Mouse (Mus musculus) CD8-positive naive resting alpha-beta T cell, adult 2 months (primary cell): ENCODE measurements around the gene Soat2.
A peak's percentile ranks its signal among the peaks of the same experiment; 100 is the strongest.

ENCODE experiments used
- DNase-seq, 2 experiments: peaks; one replicate each; pipeline ENCODE4 v3.0.0; 2022; ENCODE audit warnings: low read depth in 2 of 2, low spot score in 2 of 2

Soat2 gene

DNA sequence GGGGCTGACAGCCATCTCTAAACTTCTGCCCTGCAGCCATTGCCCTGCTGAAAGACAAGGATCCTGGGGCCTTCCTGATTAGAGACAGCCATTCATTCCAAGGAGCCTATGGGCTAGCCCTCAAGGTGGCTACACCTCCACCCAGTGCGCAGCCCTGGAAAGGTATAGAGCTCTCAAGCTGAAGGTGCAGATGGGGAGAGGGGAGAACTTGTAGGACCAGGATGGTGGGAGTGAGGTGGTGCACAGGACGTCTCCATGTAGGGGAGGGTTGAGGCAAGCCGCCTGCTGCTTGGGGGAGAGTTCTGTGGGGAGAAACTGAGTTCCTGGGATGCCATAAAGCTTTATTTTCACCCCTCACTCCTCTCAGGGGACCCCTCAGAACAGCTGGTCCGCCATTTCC lies 36.7 kb upstream of the Soat2 start:
- DNase-seq = no peak

DNA sequence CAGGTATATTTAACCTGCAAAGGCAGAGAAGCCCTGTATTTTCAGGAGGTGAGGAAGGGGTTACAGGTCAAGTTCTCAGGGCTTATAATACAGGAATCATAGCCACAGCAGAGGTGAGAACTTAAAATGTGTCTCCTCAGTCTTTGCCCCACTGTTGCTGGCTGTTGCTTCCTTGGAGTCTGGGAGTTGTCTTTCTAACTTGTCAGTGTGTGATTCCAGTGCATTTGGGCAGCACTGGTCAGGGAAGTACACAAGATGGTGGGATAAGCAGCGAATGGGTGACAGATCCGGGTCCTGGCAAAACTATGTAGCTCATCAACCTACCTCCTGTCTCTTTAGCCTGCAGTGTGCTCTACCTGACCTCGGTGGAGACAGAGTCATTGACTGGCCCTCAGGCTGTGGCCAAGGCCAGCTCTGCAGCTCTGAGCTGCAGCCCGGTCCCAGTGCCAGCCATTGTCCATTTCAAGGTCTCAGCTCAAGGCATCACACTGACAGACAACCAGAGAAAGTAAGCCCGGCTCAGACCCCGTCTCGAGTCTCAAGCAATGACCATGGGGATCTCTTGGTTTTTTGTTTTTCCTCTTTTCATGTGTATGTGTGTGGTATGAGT lies 35.6 kb upstream of the Soat2 start:
- DNase-seq = no peak

DNA sequence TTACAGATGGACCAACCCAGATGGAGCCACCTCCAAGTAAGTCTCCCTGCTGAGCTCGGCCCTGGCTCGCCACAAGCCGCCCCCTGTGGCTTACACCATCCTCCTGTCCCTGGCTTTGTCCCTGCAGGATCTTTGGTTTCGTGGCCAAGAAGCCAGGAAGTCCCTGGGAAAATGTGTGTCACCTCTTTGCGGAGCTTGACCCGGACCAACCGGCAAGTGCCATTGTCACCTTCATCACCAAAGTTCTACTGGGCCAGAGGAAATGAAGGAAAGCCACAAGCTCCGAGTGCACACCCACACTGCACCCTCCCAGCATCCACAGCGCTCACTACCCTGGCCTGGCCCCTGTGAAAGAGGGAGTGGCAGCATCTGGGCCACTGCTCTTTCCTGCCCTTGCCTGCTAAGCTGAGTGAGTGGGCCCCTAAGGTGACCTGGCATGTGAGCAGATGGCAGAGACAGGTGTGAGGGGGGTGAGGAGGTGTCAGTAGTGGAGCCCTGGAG lies 34.5 kb upstream of the Soat2 start:
- DNase-seq = peak in 1 of 2 experiments; percentile 23

DNA sequence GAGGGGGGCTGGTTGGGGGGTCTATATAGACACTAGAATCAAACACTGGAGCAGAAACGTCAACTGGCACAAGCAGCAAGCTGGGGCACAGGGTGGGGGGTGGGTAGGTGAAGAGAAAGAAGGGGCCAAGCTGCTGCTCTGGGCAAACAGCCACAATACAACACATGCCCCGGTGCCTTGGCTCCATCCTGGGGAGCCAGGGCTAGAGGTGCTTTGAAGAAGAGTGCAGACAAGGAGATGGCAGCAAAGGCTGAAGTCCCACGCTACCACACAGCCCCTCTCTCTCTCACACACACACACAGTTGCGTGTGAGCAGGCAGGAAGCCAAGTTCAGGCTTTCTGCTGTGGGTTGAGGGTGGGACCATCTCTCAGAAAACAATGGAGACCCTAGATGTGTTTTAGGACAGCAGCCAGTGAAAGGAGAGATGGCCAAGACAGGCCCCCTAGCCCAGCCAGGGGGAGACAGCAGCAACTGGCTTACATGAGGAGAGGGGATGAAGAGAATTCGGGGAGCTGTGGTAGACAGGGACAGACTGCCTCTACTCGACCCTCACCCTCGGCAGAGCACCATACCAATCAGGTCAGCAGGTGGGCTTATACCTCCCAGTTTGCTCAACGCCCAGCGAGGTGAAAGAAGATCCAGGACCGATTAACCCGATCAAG lies 33.4 kb upstream of the Soat2 start:
- DNase-seq = no peak

DNA sequence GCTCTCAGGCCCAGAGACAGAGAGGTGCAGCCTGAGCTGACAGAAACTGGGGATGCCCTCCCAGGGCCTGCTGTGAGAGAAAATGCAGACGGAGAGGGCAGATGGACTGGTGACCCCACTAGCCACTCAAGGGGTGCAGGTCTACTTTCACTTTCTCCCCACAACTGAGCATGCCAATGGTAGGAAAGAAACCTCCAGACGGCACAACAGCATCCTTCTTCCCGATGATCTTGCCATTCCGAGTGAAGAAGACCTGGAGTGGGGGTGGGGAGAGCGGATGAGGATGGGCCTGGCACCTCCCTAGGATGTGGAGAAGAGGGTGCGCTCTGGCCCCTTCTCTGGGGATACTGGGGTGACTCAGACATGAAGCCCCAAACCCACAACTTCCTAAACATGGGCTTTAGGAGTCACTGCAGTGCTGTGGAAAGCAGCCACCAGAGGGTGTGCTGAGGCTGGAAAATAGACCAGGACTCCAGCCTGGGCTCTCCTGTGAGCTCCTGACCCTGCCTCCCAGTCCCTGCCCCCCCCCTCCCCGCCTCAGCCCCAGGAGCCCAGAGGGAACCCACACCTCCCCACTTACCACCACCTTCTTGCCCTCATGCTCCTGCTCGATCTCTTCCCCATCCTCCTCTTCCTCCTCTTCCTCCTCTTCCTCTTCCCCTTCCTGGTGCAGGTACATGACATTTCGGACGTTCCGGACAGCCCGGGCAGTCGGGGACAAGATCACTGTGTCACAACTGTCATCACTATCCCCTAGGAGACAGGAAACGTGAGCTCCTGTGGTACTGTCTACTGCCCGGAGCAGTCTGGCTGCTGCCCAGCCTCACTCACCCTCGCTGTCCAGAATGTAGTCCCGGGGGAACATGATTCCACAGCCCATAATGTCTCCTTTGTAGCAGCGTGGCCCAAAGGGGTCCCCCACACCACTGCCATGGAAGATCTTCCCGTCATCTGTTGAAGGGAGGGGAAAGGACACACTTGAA lies 32.6 kb upstream of the Soat2 start:
- no peak for DNase-seq

DNA sequence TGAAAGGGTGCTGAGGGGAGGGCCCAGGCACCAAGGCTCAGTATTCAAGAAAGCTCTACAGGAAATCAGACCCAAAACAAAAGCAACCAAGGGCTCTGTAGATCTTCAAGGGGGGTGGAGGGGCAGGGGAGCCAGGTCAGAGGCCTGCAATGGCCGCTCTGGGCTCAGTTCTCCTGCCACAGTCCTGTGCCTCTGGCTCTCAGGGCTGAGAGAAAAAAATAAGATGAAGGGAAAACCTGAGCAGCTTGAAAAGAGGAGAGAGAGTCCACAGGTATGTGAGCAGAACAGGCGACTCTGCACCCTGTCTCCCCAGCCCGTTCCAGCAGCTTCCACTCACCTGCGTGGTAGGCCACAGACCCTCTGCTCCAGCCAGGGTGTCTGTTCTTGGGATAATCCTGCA lies 31.7 kb upstream of the Soat2 start:
- DNase-seq = no peak

DNA sequence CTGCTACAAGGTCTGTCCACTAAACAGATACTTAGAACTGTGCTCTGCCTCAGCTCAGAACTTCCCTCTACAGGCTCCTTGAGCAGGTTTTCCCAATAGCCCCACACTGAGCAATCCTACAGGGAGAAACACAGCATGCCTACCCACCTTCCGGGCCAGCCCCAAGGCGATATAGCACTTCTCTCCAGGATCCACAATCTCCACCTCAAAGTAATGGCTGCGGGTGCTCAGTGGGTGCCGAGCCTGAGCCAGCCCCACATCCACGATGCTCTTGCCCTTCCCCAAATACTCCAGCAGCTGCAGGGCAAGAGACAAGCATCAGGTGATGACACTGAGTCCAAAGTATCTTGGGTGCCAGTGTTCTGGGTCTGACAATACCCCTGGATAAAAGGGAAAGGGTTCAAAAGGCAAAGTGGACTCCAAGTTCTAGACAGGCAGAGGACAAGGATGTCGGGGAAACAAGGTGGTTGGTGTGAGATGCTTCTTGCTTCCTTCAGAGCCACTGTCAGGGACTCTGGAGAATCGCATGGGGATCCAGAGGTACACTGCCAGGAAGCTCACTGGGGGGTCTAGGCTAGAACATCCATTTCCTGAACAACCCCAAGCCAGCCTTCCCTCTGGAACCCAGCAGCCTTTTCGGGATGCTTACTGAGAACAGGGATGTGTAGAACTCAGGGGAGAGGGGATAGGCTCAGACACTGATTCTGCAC lies 31.1 kb upstream of the Soat2 start:
- no peak for DNase-seq

DNA sequence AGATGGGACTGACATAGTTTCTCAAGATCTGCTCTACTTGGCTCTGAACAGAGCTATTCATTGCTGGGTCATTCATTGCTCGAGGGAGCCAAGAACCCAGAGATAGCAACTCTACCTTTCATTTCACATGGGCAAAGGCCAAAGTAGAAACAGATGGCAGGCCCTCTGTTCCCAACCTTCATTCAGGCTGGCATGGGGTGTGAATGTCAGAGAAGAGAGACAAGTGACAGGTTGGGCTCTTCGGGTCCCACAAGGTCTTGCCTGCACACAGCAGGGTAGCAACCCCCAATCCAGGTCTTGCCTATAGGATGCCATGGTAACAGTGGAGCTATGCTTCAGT lies 30.5 kb upstream of the Soat2 start:
- DNase-seq = no peak

DNA sequence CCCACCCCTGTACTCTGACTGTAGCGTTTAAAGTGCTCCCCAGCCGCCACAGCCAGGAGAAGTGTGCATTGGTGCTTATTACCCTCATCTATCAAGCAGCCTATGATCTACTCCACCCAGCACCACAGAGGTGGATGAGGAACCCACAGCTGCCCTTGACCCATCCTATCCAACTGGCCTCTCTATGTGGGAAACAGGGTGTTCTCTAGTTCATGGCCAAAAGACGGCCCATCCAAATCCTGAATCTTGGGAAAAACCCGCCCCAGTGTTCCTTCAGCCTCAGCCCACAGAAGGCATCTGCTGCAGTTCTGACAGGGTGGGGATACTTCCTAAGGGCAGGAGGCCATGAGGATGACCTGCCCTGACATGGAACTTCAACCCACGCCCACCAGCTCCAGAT lies 29.8 kb upstream of the Soat2 start:
- no peak for DNase-seq

DNA sequence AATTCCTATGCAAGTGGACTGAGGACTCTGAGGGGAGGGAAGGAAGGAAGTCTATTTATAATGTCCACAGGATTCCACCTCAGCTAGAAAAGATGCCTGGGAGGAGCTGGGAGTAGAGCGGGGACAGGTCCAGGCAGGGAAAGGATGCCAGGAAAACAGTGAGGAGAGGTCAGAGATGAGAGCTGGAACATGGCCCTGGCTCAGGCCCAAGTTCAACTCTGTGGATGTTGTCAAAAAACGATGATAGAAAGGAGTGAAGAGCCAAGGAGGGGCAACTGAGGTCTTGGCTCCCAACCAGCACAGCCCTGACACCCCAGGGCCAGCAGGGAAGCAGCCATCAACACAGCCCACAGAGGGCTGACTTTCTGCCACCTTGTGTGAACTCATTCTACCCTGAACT lies 24.0 kb upstream of the Soat2 start:
- DNase-seq = no peak

DNA sequence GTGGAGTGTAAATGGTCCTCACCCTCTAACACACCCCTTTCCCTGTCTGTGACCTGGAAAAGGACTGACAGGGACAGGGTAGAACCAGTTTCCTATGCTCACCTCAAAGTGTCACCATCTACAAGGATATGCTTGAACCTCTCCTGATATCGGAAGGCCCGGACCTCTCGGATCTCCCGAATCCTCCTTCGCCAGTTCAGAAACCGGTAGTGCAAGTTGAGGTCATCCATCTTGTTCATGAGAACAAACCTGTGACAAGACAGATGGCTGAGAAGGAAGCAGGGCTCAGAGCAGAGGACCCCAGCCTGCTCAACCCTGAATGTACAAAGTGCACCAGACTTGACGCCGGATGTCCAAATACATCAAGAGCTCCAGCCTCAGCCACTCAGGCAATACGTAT lies 17.0 kb upstream of the Soat2 start:
- no peak for DNase-seq

DNA sequence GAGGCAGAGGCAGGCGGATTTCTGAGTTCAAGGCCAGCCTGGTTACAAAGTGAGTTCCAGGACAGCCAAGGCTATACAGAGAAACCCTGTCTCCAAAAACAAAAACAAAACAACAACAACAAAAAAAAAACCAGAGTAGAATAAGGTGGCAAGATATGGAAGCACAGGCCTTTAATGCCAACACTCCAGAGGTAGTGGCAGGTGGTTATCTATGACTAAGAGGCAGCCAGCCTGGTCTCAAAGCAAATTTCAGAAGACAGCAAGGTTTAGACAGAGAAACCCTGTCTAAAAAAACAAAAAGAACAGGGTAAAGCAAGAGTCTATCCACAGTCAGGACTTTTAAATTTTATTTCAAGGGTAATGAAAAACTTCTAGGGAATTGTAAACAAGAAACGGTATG lies 15.6 kb upstream of the Soat2 start:
- no peak for DNase-seq

DNA sequence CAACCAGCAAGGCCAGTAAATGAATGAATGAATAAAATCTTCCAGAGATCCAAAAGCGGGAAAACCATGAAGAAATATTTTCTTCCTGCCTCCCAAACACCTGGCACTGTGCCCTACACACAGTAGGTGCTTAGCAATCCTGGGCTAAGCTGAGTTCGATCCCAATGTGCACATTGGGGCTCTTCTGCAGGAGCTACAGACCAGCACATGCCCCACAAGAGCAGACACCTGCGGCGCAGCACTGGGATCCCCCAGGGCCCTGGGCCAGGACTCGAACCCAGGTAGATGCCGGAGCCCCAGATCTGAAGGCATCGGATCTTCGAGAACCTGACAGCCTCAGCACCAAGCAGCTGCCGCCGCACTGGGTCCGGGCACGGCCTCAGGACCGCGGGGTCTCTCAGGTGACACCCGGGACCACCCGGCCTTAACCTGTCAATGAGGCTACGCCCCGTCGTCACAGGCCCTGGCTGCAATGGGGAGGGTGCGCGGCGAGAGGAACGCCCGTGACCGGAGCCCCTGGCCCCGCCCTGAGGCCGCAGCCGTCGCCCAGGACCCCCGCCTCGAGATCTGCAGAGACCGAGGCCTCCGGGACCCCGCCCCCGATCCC lies 14.7 kb upstream of the Soat2 start:
- no peak for DNase-seq

DNA sequence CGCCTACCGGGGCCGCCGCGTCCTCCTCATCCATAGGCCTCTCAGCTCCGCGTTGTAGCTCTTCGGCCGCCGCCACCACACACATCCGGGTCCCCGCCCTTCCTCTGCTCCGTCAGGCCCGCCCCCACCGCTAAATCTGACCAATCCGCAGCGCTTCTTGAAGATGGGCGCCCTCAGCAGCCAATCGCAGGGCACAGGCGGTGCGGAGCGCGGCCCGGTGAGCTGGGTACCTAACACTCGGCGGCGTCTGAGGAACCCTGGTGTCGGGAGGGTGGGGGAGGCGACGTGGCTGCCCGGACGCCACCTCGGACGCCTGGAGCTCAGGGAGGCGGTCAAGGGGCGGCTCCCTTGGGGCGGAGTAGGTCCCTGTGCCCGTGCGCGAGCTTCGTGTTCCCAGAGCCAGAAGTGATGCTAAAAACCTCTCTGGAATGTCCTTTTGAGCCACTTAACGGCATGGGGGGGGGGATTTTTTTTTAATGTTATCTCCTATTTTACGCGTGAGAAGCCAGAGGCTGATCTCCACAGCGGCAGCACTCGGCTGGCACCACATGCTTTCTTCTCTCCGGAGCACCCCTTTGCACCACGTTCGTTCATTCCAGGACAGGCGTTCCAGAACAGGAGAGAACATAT lies 14.1 kb upstream of the Soat2 start, which contains the start of gene Spryd3:
TSS of gene Spryd3 (minus strand) at position 106 of the 630 bp plus-strand sequence.
- DNase-seq = peak; percentile 94 to 97

DNA sequence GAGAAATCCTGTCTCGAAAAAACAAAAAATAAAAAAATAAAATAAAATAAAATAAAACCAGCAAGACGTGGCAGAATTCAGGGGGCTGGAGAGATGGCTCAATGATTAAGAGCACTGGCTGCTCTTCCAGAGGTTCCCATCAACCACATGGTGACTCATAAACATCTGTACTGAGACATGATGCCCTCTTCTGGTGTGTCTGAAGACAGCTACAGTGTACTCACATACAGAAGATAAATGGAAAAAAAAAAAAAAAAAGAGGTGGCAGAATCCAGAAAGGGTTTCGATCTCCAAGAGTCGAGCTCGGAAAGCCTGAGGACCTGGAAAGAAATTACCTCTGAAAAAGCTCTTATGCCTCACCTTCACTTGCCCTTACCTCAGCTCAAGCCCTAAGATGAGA lies 9.2 kb upstream of the Soat2 start:
- no peak for DNase-seq

DNA sequence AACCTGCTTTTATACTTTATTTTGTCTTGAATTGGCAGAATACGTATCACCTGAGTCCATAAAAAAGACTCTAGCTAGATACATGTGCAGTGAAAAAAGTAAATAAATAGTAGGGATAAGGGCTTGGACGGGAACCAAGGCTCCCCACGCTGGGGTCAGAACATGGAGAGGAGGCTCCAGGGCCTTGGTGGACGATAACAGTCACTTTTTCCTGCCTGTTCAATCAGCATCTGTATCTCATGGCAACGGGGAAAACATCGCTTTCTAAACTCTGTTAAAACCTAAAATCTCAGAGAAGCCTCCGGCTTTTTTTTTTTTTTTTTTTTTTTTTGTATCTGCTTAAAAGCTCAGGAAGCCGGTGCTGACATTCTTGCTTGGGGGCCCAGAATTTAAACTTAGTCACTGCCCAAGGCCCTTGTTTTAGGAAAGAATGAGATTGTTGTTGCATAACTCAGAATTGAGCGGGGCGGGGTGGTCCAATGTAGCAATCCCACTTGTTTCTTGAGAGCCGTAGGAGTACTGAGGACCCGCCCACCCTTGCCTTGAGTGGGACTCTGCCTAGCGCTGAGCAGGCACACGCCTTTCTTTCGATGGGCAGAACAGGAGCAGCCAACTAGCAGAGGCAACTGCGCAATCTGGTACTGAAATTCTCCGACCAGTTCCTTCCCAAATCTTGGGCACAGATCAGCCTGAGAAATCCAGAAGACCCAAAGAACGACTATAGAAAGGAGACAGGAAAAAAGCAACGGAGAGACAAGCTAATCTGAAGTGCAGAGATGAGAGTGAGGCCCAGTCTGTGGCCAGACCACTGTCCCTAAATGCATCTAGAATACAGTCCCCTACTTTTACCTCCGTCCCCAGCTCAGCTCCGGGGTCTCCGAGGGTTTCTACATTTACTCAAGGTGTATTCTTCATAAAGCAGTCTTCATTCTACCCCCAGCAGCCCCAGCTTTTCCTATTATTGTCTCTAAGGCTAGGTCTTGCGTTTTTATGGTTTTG lies 7.1 kb upstream of the Soat2 start:
- DNase-seq = no peak

DNA sequence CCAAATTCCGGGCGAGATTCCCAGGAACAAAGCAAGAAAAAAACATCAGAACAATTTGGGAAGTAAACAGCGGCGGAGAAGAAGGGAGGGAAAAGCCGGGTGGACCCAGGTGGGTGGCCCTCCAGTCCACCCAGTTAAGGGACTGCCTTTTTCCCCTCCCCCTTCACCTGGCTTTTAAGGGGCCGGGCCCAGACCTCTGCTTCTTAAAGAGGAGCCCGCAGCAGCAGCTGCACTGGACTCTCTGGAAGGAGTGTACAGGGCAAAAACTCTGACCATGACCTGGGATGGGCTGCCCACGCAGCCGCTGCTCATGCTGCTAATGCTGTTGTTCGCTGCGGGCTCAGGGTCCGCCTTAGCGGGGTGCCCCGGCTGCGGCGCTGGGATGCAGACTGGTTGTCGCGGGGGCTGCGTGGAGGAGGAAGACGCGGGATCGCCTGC lies 6.0 kb upstream of the Soat2 start, which contains the start of gene Igfbp6:
TSS of gene Igfbp6 (plus strand) at position 89 of the 438 bp plus-strand sequence.
- DNase-seq = no peak

DNA sequence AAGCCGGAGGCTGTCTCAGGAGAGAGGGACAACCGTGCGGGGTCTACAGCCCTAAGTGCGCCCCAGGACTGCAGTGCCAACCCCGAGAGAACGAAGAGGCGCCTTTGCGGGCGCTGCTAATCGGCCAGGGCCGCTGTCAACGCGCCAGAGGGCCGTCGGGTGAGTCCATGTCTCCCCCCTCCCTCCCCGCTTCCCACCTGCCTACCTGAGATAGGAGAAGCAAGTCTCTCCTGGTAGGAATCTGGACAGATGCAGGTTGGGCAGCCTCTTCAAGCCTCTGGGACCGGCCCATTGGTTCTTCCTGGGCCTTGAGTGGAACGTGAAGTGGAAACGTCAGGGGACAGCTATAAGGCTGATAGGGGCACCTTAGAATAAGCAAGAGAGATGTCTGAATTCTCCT lies 5.6 kb upstream of the Soat2 start:
- DNase-seq = no peak

DNA sequence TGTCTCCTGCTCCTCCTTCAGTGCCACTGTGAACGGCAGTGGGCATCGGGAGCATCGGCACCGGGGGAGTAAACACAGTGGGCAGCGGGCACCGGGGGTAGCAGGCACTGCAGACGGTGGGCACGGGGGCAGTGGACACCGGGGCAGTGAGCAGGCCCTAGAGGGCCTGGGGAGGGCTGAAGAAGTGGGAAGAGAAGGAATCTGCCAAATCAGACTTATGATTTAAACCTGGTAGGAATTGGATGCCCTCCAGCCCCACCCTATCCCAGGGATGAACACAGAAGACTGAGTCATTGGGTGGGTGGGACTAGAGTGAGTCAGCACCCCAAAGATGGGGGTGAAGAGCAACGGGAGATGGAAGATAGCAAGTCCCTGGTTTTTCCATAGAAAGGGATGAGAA lies 5.0 kb upstream of the Soat2 start:
- no peak for DNase-seq
